Mouse (Mus musculus): ENCODE data around the gene Tnfsf12.

GRCm38 (mm10) chr11:69681314-69682208 lies 14.1 kb downstream of the Tnfsf12 start, which contains the start of gene Senp3:
- TF ChIP-seq CTCF (IDR thresholded peaks at IDR 0.05), result peak; percentile 1; the same call in 1 of the 2 replicates
- no peak for TF ChIP-seq EP300 (IDR thresholded peaks at IDR 0.05)
